Mouse (Mus musculus) bone marrow macrophage, adult 2 months (primary cell): ENCODE measurements around the gene Emx1.

Experiments used
- CTCF ChIP-seq: IDR thresholded peaks from 2 replicates; pipeline ENCODE4 v1.5.1; 2012; ENCODE audit warnings: low read depth, mild to moderate bottlenecking, low read length, moderate library complexity
- POLR2A ChIP-seq: IDR thresholded peaks from 2 replicates; pipeline ENCODE4 v1.6.1; 2012; ENCODE audit warnings: mild to moderate bottlenecking, low read depth, low read length, borderline replicate concordance

DNA sequence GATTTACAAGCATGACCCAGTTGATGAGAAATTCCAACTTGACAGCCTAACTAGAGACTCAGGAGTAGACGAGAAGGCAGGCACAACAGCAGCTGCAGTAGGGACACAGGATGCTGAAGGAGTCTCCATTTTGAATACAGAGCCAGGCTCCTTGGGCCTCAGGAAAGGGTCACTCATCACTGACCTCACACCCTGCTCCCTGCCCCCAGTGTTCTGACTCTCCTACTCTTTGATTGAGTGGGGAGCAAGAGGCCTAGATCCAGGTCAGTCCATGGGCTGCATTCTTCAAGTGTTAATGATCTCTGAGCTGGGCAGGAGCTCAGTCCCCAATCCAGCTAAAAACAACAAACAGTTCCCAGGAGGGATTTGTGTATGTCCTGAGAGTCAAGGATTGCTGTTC lies 23.4 kb downstream of the Emx1 start:
- TF ChIP-seq POLR2A (no peak), CTCF (no peak)
